Mouse (Mus musculus) lung, embryonic 14.5 days (tissue): ENCODE results near the gene Ier2. TPM values are rescaled to one million over a fixed set of nuclear protein-coding genes. Genes with fewer than 3 reads are reported as not detected.

Experiments
- ATAC-seq: fragments of 200-750 bp; cut with Nextera tagmentation; 2 replicates; pipeline ENCODE4 v1.8.0; 2017; ENCODE audit warnings: mild to moderate bottlenecking, moderate TSS enrichment, moderate library complexity; ENCODE audit not compliant: insufficient read depth
- DNase-seq: peaks from one replicate; pipeline ENCODE4 v3.0.0-alpha.2; 2015
- H3K27ac ChIP-seq: fragments of 300-500 bp; sonication (generic); 2 replicates; pipeline ENCODE4 v1.5.1; 2014; ENCODE audit warnings: low read depth, mild to moderate bottlenecking, moderate library complexity
- H3K27me3 ChIP-seq: fragments of 300-500 bp; sonication (generic); 2 replicates; pipeline ENCODE4 v1.6.1; 2014; ENCODE audit warnings: low read length, control low read depth; ENCODE audit not compliant: insufficient read depth
- H3K36me3 ChIP-seq: fragments of 300-500 bp; sonication (generic); 2 replicates; pipeline ENCODE4 v1.6.1; 2014; ENCODE audit warnings: control low read depth; ENCODE audit not compliant: insufficient read depth
- H3K4me1 ChIP-seq: fragments of 300-500 bp; sonication (generic); 2 replicates; pipeline ENCODE4 v1.6.1; 2014; ENCODE audit warnings: antibody characterized with exemption, control low read depth; ENCODE audit not compliant: insufficient read depth
- H3K4me2 ChIP-seq: fragments of 300-500 bp; sonication (generic); 2 replicates; pipeline ENCODE4 v1.6.1; 2014; ENCODE audit warnings: mild to moderate bottlenecking
- H3K4me3 ChIP-seq: fragments of 300-500 bp; sonication (generic); 2 replicates; pipeline ENCODE4 v1.5.1; 2014; ENCODE audit warnings: low read depth, low read length
- H3K9ac ChIP-seq: fragments of 300-500 bp; sonication (generic); 2 replicates; pipeline ENCODE4 v1.6.1; 2014
- H3K9me3 ChIP-seq: fragments of 300-500 bp; sonication (generic); 2 replicates; pipeline ENCODE4 v1.6.1; 2016; ENCODE audit warnings: low read depth, low read length, control low read depth
- CTCF ChIP-seq: IDR thresholded peaks from 2 replicates; pipeline ENCODE4 v1.5.1; 2016; ENCODE audit warnings: antibody characterized with exemption, low read depth
- WGBS: fragments of 180-500 bp; shearing (Covaris S2); extraction: QIAGEN DNeasy Blood & Tissue Kit; methylation state at CpG from one replicate; pipeline ENCODE4 v1.1.7; 2014; 5-methylcytosine and 5-hydroxymethylcytosine counted together
- polyA plus RNA-seq: library from polyadenylated mRNA; unstranded; fragments of >200 nt; fragmentation: Nextera tagmentation; extraction: Ambion mirVana; gene quantifications from 2 replicates; pipeline ENCODE4 v1.2.1, GENCODE M21; 2014

Gene Ier2
- polyA plus RNA-seq, 1 experiment from 2014 or later, result 83.8 TPM

DNA sequence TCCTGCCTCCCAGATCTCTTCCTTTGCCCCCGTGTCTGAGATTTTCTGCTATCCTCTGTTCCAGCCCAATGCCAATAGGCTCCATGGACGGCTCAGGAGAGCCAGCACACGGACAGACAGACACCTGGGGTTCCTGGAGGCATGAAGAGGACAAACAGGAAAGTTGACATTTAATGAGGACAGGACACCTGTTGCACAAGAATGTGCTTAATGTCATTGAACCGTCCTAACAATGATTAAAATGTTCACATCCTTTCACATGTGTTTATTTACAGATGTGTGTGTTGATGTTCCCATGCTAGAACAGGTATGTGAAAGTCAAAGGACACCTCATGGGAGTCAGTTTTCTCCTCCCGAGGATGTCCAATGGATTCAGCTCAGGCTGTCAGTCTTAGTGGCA is 19.6 kb downstream of the Ier2 start:
- H3K4me2 ChIP-seq, result no peak overlapping the region
- no peaks in the 10 kb centered on the region for H3K36me3 ChIP-seq
- H3K4me1 ChIP-seq, result peaks cover 6% of the 10 kb centered on the region
- DNase-seq (no peak), ATAC-seq (no peak)
- no peaks in the 10 kb centered on the region for H3K27me3 ChIP-seq
- no peaks in the 10 kb centered on the region for H3K9me3 ChIP-seq
- H3K4me3 ChIP-seq, result no peak overlapping the region
- no peak for TF ChIP-seq CTCF
- 50% methylated on average over 5 of the region's 5 CpGs for WGBS
- no peak overlapping the region for H3K27ac ChIP-seq
- no peak overlapping the region for H3K9ac ChIP-seq

DNA sequence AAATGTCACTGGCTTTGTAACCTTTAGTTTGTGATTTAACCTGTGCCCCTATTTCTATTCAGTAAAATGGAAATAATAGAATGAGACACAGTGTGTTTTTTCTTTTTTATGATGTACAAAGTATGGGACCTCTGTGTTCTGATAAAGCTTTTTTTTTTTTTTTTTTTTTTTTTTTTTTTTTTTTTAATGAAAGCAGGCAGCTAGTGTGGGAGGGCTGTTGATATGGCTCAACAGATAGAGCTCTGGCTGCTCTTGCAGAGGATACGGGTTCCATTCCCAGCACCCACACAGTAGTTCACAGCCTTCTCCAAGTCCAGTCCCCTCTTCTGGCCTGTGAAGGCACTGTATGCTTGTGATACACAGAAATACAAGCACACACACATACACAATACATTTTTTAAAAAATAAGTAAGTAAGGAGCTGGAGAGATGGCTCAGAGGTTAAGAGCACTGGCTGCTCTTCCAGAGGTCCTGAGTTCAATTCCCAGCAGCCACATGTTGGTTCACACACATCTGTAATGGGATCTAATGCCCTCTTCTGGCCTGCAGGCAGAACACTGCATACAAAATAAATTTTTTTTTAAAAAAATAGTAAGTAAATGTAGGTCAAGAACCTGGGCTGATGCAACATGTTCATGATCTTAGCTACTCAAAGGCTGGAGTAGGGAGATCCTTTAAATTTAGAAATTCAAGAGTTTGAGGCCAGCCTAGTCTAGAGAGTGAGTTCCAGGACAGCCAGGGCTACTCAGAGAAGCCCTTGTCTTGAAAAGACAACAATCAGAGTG is 20.9 kb downstream of the Ier2 start:
- Histone ChIP-seq H3K36me3 (no peaks in the 10 kb centered on the region), H3K4me1 (no peaks in the 10 kb centered on the region; the same call in 1 of the 2 replicates), H3K4me3 (no peak overlapping the region), H3K27ac (no peak overlapping the region), H3K9me3 (no peaks in the 10 kb centered on the region), H3K4me2 (no peak overlapping the region), H3K9ac (no peak overlapping the region), H3K27me3 (no peaks in the 10 kb centered on the region)
- DNase-seq (no peak), ATAC-seq (no peak)
- peak; percentile 19; the same call in 1 of the 2 replicates for TF ChIP-seq CTCF
- WGBS, result 70% methylated on average over 1 of the region's 1 CpGs

DNA sequence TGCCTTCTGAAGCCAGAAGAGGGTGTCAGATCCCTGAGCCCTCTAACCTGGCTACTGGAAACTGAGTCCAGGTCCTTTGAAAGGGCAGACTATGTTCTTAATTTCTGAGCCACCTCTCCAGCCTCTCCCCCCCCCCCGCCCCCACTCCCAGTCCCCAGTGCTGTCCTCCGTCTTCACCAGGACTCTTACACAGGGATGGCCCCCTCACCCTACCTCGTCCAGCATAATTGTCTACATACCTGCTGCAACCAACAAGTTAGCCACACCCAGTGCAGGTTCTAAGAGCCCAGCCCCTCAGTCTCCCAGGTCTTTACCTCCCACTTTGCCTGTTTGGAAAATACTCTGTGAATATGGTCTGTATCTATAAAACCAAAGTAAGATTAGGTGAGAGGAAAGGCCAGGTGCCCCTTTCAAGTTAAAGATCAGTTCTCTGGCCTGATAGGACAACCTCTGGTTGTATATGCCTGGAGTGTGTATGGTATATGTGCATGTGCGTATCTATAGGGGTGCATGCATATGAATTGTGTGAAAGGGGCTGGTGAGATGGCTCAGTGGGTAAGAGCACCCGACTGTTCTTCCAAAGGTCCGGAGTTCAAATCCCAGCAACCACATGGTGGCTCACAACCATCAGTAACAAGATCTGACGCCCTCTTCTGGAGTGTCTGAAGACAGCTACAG is 21.9 kb downstream of the Ier2 start:
- no peak overlapping the region for H3K9ac ChIP-seq
- H3K9me3 ChIP-seq, result no peaks in the 10 kb centered on the region
- peaks cover 5% of the 10 kb centered on the region; the same call in 1 of the 2 replicates for H3K4me1 ChIP-seq
- H3K36me3 ChIP-seq, result no peaks in the 10 kb centered on the region
- peak overlapping the region; percentile 81 for H3K4me2 ChIP-seq
- no peak overlapping the region for H3K27ac ChIP-seq
- ATAC-seq, result no peak
- no peaks in the 10 kb centered on the region for H3K27me3 ChIP-seq
- no peak for DNase-seq
- H3K4me3 ChIP-seq, result no peak overlapping the region
- 61% methylated on average over 7 of the region's 7 CpGs for WGBS
- TF ChIP-seq CTCF, result no peak

DNA sequence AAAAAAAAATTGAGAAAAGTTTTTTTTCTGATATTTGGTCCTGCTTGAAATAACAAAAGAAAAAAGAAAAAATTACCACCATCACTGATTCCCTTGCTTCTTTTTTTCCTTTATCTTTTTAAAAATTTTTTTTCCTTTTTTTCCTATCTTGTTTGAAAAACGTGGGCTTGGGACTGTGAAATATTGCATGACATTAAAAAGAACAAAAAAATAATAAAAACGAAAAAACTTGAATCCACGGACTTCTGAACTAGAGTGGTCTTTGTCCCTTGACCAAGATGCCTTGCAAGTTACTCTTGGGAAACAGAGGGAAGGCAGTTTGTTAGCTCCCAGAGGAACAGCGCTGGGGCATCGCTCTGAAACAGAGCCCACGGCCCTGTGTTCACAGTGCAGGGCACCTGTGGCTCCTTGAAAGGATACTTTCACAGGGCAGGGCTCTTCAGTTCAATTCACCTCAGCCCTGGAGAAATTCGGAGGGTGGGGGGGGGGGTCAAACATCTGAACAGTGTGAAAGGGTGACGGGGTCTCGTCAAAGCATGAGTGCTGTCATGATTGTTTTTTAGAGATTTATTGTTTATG is 22.6 kb downstream of the Ier2 start:
- peak overlapping the region; percentile 42 for H3K9ac ChIP-seq
- no peaks in the 10 kb centered on the region for H3K27me3 ChIP-seq
- no peak overlapping the region for H3K27ac ChIP-seq
- TF ChIP-seq CTCF, result no peak
- peak overlapping the region; percentile 81 for H3K4me2 ChIP-seq
- peak overlapping the region; percentile 53 for H3K4me3 ChIP-seq
- peaks cover 5% of the 10 kb centered on the region; the same call in 1 of the 2 replicates for H3K4me1 ChIP-seq
- H3K36me3 ChIP-seq, result no peaks in the 10 kb centered on the region
- WGBS, result 23% methylated on average over 9 of the region's 9 CpGs
- ATAC-seq (no peak), DNase-seq (no peak)
- no peaks in the 10 kb centered on the region for H3K9me3 ChIP-seq

DNA sequence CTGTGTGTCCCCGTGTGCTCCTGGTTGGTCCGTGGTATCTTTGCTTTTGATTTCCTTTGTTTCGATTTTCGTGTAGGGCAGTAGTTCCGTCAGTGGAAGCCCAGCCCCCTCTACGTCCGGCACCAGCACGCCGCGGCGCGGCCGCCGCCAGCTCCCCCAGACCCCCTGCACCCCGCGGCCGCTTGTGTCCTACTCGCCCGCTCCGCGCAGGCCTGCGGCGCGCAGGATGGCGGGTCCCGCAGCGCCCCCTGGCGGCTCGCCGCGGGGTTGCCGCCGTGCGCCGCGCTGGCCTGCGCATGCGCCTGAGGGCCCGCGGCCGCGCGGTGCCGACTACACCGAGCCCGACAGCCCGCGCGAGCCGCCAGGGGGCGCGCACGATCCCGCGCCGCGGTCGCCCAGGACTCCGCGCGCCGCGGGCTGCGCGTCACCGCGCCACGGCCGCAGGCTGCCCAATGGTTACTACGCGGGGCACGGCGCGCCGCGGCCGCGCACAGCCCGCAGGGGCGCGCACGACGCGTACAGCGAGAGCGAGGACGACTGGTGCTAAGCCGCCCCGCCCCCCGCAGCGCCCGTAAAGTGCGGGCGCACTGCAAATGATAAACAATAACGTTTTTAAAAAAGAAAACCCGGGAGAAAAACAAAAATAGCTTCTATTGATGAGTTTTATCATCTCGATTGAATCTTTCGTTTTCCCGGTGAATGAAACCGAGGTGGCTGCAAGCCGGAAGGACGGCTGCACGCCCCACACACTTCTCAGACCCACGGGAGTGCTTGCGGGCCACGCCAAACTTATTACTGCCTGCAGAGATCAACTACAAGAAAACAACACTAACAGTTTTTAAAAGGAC is 23.3 kb downstream of the Ier2 start:
- H3K4me3 ChIP-seq, result peak overlapping the region; percentile 53
- DNase-seq, result peak; percentile 99
- H3K27me3 ChIP-seq, result no peaks in the 10 kb centered on the region
- H3K4me2 ChIP-seq, result peak overlapping the region; percentile 81
- peak overlapping the region; percentile 94 for H3K27ac ChIP-seq
- H3K9ac ChIP-seq, result peak overlapping the region; percentile 76
- WGBS, result under 1% methylated on average over 106 of the region's 106 CpGs
- no peaks in the 10 kb centered on the region for H3K9me3 ChIP-seq
- peaks cover 5% of the 10 kb centered on the region; the same call in 1 of the 2 replicates for H3K4me1 ChIP-seq
- peak; percentile 93 for ATAC-seq
- TF ChIP-seq CTCF, result peak; percentile 24; the same call in 1 of the 2 replicates
- H3K36me3 ChIP-seq, result no peaks in the 10 kb centered on the region

DNA sequence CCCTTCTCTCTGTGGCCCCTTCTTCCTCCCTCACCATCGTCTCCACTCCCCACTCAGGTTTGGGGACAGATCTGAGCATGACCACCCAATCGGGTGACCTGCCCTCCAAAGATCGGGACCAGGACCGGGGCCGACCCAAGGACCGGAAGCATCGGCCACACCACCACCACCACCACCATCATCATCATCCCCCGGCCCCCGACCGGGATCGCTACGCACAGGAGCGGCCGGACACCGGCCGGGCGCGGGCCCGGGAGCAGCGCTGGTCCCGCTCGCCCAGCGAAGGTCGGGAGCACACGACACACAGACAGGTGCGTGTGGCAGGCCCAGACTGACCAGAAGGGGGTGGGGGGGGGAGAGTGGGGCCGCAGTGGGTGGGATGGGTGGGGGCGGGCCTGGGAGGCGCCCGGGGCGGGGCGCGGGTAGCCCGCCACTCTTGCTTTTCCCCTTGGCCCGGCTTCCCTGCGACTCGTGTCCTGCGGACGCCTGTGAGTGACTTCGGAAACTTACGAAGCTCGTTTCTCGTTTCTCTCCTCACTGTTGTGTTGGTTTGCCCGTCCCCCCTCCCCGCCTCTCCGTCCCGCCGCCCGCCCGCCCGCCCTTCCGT is 24.0 kb downstream of the Ier2 start:
- DNase-seq (peak; percentile 75), ATAC-seq (peak; percentile 52)
- under 1% methylated on average over 49 of the region's 52 CpGs for WGBS
- Histone ChIP-seq H3K4me2 (peak overlapping the region; percentile 81), H3K4me3 (peak overlapping the region; percentile 53), H3K9me3 (no peaks in the 10 kb centered on the region), H3K36me3 (no peaks in the 10 kb centered on the region), H3K9ac (peak overlapping the region; percentile 76), H3K27me3 (no peaks in the 10 kb centered on the region), H3K4me1 (peaks cover 5% of the 10 kb centered on the region; the same call in 1 of the 2 replicates), H3K27ac (peak overlapping the region; percentile 94)
- TF ChIP-seq CTCF, result no peak
